Mouse (Mus musculus) liver, embryonic 13.5 days (tissue): ENCODE data around the gene Cltc. TPM values are rescaled to one million over a fixed set of nuclear protein-coding genes. Genes with fewer than 3 reads are reported as not detected.

ENCODE experiments used
- ATAC-seq: fragments of 200-750 bp; cut with Nextera tagmentation; 2 replicates; pipeline ENCODE4 v1.8.0; 2017; ENCODE audit warnings: low read depth, mild to moderate bottlenecking, moderate number of reproducible peaks, moderate library complexity
- DNase-seq: peaks from one replicate; pipeline ENCODE4 v3.0.0; 2022
- H3K27ac ChIP-seq: fragments of 300-500 bp; sonication (generic); 2 replicates; pipeline ENCODE4 v1.5.1; 2015; ENCODE audit warnings: moderate library complexity, mild to moderate bottlenecking, inconsistent platforms
- H3K27me3 ChIP-seq: fragments of 300-500 bp; sonication (generic); 2 replicates; pipeline ENCODE4 v1.6.1; 2015; ENCODE audit warnings: mild to moderate bottlenecking, inconsistent platforms
- H3K36me3 ChIP-seq: fragments of 300-500 bp; sonication (generic); 2 replicates; pipeline ENCODE4 v1.6.1; 2015; ENCODE audit warnings: mild to moderate bottlenecking, inconsistent platforms
- H3K4me1 ChIP-seq: fragments of 300-500 bp; sonication (generic); replicated peaks from 2 replicates; pipeline ENCODE4 v1.6.1; 2015; ENCODE audit warnings: inconsistent platforms
- H3K4me2 ChIP-seq: fragments of 300-500 bp; sonication (generic); 2 replicates; pipeline ENCODE4 v1.6.1; 2015; ENCODE audit warnings: inconsistent platforms, mild to moderate bottlenecking, moderate library complexity
- H3K4me3 ChIP-seq: fragments of 300-500 bp; sonication (generic); replicated peaks from 2 replicates; pipeline ENCODE4 v1.5.1; 2015; ENCODE audit warnings: mild to moderate bottlenecking, inconsistent platforms
- H3K9ac ChIP-seq: fragments of 300-500 bp; sonication (generic); 2 replicates; pipeline ENCODE4 v1.6.1; 2015; ENCODE audit warnings: mild to moderate bottlenecking, inconsistent platforms
- H3K9me3 ChIP-seq: fragments of 300-500 bp; sonication (generic); replicated peaks from 2 replicates; pipeline ENCODE4 v1.6.1; 2016; ENCODE audit warnings: inconsistent platforms
- WGBS: fragments of 180-500 bp; shearing (Covaris S2); methylation state at CpG from one replicate; pipeline ENCODE4 v1.1.7; 2015; ENCODE audit not compliant: insufficient replicate concordance; 5-methylcytosine and 5-hydroxymethylcytosine counted together
- polyA plus RNA-seq: library from polyadenylated mRNA; unstranded; fragments of >200 nt; fragmentation: Nextera tagmentation; extraction: Ambion mirVana; gene quantifications from 2 replicates; pipeline ENCODE4 v1.2.1, GENCODE M21; 2015

The Cltc gene
- polyA plus RNA-seq, 1 experiment from 2014 or later: 80.0 TPM

GRCm38 (mm10) chr11:86758559-86758958 is 1.2 kb upstream of the Cltc start:
- Histone ChIP-seq H3K9me3 (no peaks in the 10 kb centered on the region), H3K9ac (peak overlapping the region; percentile 100), H3K27me3 (no peaks in the 10 kb centered on the region), H3K27ac (peak overlapping the region; percentile 99), H3K4me1 (peaks cover 56% of the 10 kb centered on the region), H3K4me3 (peak overlapping the region; percentile 98), H3K36me3 (peaks cover 9% of the 10 kb centered on the region), H3K4me2 (peak overlapping the region; percentile 78)
- WGBS: 4% methylated on average over 6 of the region's 6 CpGs
- DNase-seq (peak; percentile 50), ATAC-seq (0 out of 2 replicates have a peak, but pooled peaks have one; percentile 11)

- no peak for DNase-seq
- Histone ChIP-seq H3K4me2 (peak overlapping the region; percentile 78), H3K4me3 (peak overlapping the region; percentile 98), H3K36me3 (peaks cover 16% of the 10 kb centered on the region), H3K4me1 (peaks cover 67% of the 10 kb centered on the region), H3K27ac (peak overlapping the region; percentile 99), H3K27me3 (no peaks in the 10 kb centered on the region), H3K9me3 (no peaks in the 10 kb centered on the region), H3K9ac (peak overlapping the region; percentile 100)
- 0% methylated on average over 16 of the region's 18 CpGs for WGBS
- peak; percentile 38; the same call in 1 of the 2 replicates for ATAC-seq
These were observed 254 bp downstream of the Cltc start for GRCm38 (mm10) chr11:86757142-86757479.

- ATAC-seq (peak; percentile 10), DNase-seq (no peak)
- WGBS: 2% methylated on average over 31 of the region's 31 CpGs
- Histone ChIP-seq H3K36me3 (peaks cover 16% of the 10 kb centered on the region), H3K9ac (peak overlapping the region; percentile 100), H3K4me2 (peak overlapping the region; percentile 78), H3K4me1 (peaks cover 71% of the 10 kb centered on the region), H3K4me3 (peak overlapping the region; percentile 98), H3K9me3 (no peaks in the 10 kb centered on the region), H3K27ac (peak overlapping the region; percentile 99), H3K27me3 (no peaks in the 10 kb centered on the region)
These were observed 916 bp downstream of the Cltc start for GRCm38 (mm10) chr11:86756156-86757141.

- ATAC-seq (0 out of 2 replicates have a peak, but pooled peaks have one; percentile 24), DNase-seq (no peak)
- Histone ChIP-seq H3K27me3 (no peaks in the 10 kb centered on the region), H3K27ac (peak overlapping the region; percentile 60), H3K9me3 (no peaks in the 10 kb centered on the region), H3K4me2 (peak overlapping the region; percentile 23), H3K4me1 (peaks cover 76% of the 10 kb centered on the region), H3K4me3 (peak overlapping the region; percentile 7; the same call in 1 of the 2 replicates), H3K9ac (0 out of 2 replicates have a peak overlapping the region, but pooled peaks have one; percentile 5), H3K36me3 (peaks cover 23% of the 10 kb centered on the region)
These were observed 5.0 kb downstream of the Cltc start for GRCm38 (mm10) chr11:86752404-86752803.

- Histone ChIP-seq H3K9me3 (no peaks in the 10 kb centered on the region), H3K27ac (peak overlapping the region; percentile 65), H3K4me1 (peaks cover 90% of the 10 kb centered on the region), H3K27me3 (no peaks in the 10 kb centered on the region), H3K9ac (peak overlapping the region; percentile 11; the same call in 1 of the 2 replicates), H3K4me3 (peak overlapping the region; percentile 22; the same call in 1 of the 2 replicates), H3K4me2 (peak overlapping the region; percentile 18), H3K36me3 (peaks cover 23% of the 10 kb centered on the region)
- no peak for DNase-seq
- 81% methylated on average over 1 of the region's 1 CpGs for WGBS
- ATAC-seq: peak; percentile 58; the same call in 1 of the 2 replicates
These were observed 6.4 kb downstream of the Cltc start for GRCm38 (mm10) chr11:86751010-86751409.

- Histone ChIP-seq H3K27ac (peak overlapping the region; percentile 45; the same call in 1 of the 2 replicates), H3K27me3 (no peaks in the 10 kb centered on the region), H3K4me1 (peaks cover 94% of the 10 kb centered on the region), H3K9me3 (no peaks in the 10 kb centered on the region), H3K4me2 (no peak overlapping the region), H3K36me3 (peaks cover 23% of the 10 kb centered on the region), H3K4me3 (no peak overlapping the region), H3K9ac (no peak overlapping the region)
- no peak for ATAC-seq
- WGBS: 92% methylated on average over 3 of the region's 3 CpGs
- DNase-seq: no peak
These were observed 7.5 kb downstream of the Cltc start for GRCm38 (mm10) chr11:86749776-86750423.

- H3K27ac ChIP-seq: peak overlapping the region; percentile 86
- DNase-seq (no peak), ATAC-seq (no peak)
- H3K4me3 ChIP-seq: no peak overlapping the region; the same call in 1 of the 2 replicates
- H3K9ac ChIP-seq: peak overlapping the region; percentile 62
- no peaks in the 10 kb centered on the region for H3K9me3 ChIP-seq
- peaks cover 89% of the 10 kb centered on the region for H3K4me1 ChIP-seq
- 54% methylated on average over 3 of the region's 3 CpGs for WGBS
- peak overlapping the region; percentile 50 for H3K4me2 ChIP-seq
- no peaks in the 10 kb centered on the region for H3K27me3 ChIP-seq
- peaks cover 4% of the 10 kb centered on the region; the same call in 1 of the 2 replicates for H3K36me3 ChIP-seq
These were observed 11.5 kb downstream of the Cltc start for GRCm38 (mm10) chr11:86745634-86746404.

- Histone ChIP-seq H3K4me1 (peaks cover 91% of the 10 kb centered on the region), H3K27me3 (no peaks in the 10 kb centered on the region), H3K36me3 (0 out of 2 replicates have a peak, but pooled peaks cover 3% of the 10 kb centered on the region), H3K4me2 (peak overlapping the region; percentile 67), H3K9ac (peak overlapping the region; percentile 67), H3K27ac (peak overlapping the region; percentile 89), H3K9me3 (no peaks in the 10 kb centered on the region), H3K4me3 (peak overlapping the region; percentile 38)
- DNase-seq: peak; percentile 86
- ATAC-seq: peak; percentile 96
- WGBS: 4% methylated on average over 2 of the region's 2 CpGs
These were observed 14.8 kb downstream of the Cltc start for GRCm38 (mm10) chr11:86742605-86743004.

GRCm38 (mm10) chr11:86741505-86741904 is 15.9 kb downstream of the Cltc start:
- H3K4me3 ChIP-seq: no peak overlapping the region
- peak overlapping the region; percentile 67 for H3K4me2 ChIP-seq
- H3K27me3 ChIP-seq: no peaks in the 10 kb centered on the region
- peaks cover 88% of the 10 kb centered on the region for H3K4me1 ChIP-seq
- DNase-seq (no peak), ATAC-seq (no peak)
- WGBS: 70% methylated on average over 5 of the region's 5 CpGs
- H3K9ac ChIP-seq: peak overlapping the region; percentile 51
- H3K36me3 ChIP-seq: peaks cover 7% of the 10 kb centered on the region; the same call in 1 of the 2 replicates
- H3K27ac ChIP-seq: peak overlapping the region; percentile 89
- H3K9me3 ChIP-seq: no peaks in the 10 kb centered on the region

GRCm38 (mm10) chr11:86739470-86739869 is 17.9 kb downstream of the Cltc start:
- Histone ChIP-seq H3K4me2 (peak overlapping the region; percentile 39), H3K9ac (peak overlapping the region; percentile 42; the same call in 1 of the 2 replicates), H3K4me1 (peaks cover 77% of the 10 kb centered on the region), H3K9me3 (no peaks in the 10 kb centered on the region), H3K27me3 (no peaks in the 10 kb centered on the region), H3K27ac (peak overlapping the region; percentile 78), H3K4me3 (no peak overlapping the region), H3K36me3 (peaks cover 21% of the 10 kb centered on the region)
- ATAC-seq (no peak), DNase-seq (no peak)
- WGBS: 42% methylated on average over 2 of the region's 2 CpGs
